Mouse (Mus musculus) subcutaneous adipose tissue, adult 2 months (tissue): ENCODE data around the gene Gm21738. TPM values are rescaled to one million over a fixed set of nuclear protein-coding genes. Genes with fewer than 3 reads are reported as not detected.

Source experiments
- polyA plus RNA-seq: library from polyadenylated mRNA; depleted of rRNA; stranded (reverse); fragments of >200 nt; gene quantifications from 2 replicates; pipeline ENCODE4 v1.2.3, GENCODE M21; 2012; ENCODE audit warnings: low replicate concordance; rRNA removed

Gm21738 gene
- not detected in 2 replicates for polyA plus RNA-seq

GRCm38 (mm10) chr14:19418830-19419229 lies at the start of gene Gm21738:
Gm21738 (minus strand) TSS chr14:19418930.

Other genes starting within 250 kb of the Gm21738 start
- not detected in 2 replicates for gene Gm2244, start 131.0 kb upstream of the Gm21738 start, polyA plus RNA-seq
- 1.6 and 2.0 TPM in 2 replicates for gene Gm2237, start 166.2 kb upstream of the Gm21738 start, polyA plus RNA-seq
- gene Gm5458, start 183.7 kb upstream of the Gm21738 start, polyA plus RNA-seq = not detected in 2 replicates